Comparison of ENCODE assay signal across 17 mouse cellular contexts in the genomic region with DNA sequence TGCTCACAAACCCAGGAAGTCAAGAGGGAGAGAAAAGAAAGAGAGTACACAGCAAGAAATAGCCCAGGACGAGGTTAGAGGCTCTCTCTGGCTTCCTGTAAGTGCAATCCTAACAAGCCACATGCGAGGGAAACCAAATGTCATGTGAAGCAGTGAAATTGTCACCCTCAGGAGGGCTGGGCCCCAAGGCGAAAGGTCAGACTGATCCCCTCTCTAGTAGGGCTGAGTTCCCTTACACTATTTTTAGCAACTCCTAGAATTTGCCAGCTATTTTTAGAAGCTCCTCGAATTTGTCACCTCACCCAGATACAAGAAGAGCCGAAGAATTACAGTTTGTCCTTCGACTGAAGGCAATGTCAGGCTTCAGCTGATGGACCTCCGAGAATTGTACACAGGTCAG.
DNase-seq lines count a peak whose midpoint lies in the region; ATAC-seq lines count a peak whose summit lies in the region.
"Had no signal": no experiment of that assay in that cellular context is flagged by ENCODE, and none has a peak within 500 bp of the region (broad histone marks: within the 10 kb centered on the region; RNA-seq: fewer than 3 reads in every experiment).

No protein-coding gene starts in this region.

- peak; percentile 26 for DNase-seq in gastrocnemius, adult 18-20 months (ENCODE audit: low spot score)
- no peak for DNase-seq in gastrocnemius, postnatal 25 days
- DNase-seq in lung, postnatal 25 days (ENCODE audit: low spot score), result peak; percentile 1
- no peak for DNase-seq in lung, postnatal 10 days
- peak; percentile 70 for DNase-seq in skeletal muscle tissue, adult 2 months (ENCODE audit: low read depth, low spot score)
- no peak for DNase-seq in kidney, adult 8-10 months
- DNase-seq in kidney, adult 18-20 months, result no peak
- DNase-seq: cerebellum, adult 8-10 months; retina, postnatal 1 day; thymus, adult 2 months had no signal

- no peaks in the 10 kb centered on the region for H3K36me3 ChIP-seq in heart, embryonic 14.5 days (ENCODE audit: control insufficient read depth, insufficient read depth, low read length)
- H3K36me3 ChIP-seq: embryonic facial prominence, embryonic 10.5 days; forebrain, embryonic 12.5 days; hindbrain, embryonic 13.5 days; limb, embryonic 13.5 days had no signal

- H3K4me2 ChIP-seq in heart, embryonic 14.5 days (ENCODE audit: low read length), result no peak overlapping the region
- H3K4me2 ChIP-seq: forebrain, embryonic 12.5 days; hindbrain, embryonic 13.5 days; limb, embryonic 13.5 days had no signal

- H3K9me3 ChIP-seq in heart, embryonic 14.5 days (ENCODE audit: control insufficient read depth, low read length), result no peaks in the 10 kb centered on the region
- H3K9me3 ChIP-seq: embryonic facial prominence, embryonic 10.5 days; forebrain, embryonic 12.5 days; hindbrain, embryonic 13.5 days; limb, embryonic 13.5 days had no signal

- 22% methylated on average over 7 of the region's 7 CpGs for WGBS in heart, embryonic 14.5 days

- no peak overlapping the region for H3K4me3 ChIP-seq in heart, embryonic 14.5 days (ENCODE audit: control insufficient read depth in 1 of 2, insufficient read depth in 1 of 2, low read depth in 1 of 2, low read length in 2 of 2)
- H3K4me3 ChIP-seq: embryonic facial prominence, embryonic 10.5 days; forebrain, embryonic 12.5 days; hindbrain, embryonic 13.5 days; limb, embryonic 13.5 days had no signal

- no peak for ATAC-seq in heart, embryonic 14.5 days (ENCODE audit: insufficient number of reproducible peaks, insufficient read depth, low FRiP score, low read depth)
- ATAC-seq: midbrain, embryonic 16.5 days had no signal

- H3K27ac ChIP-seq in heart, embryonic 14.5 days (replicated peaks in 1 of 2; ENCODE audit: control insufficient read depth in 1 of 2, insufficient read depth in 1 of 2, low read depth in 2 of 2, low read length in 2 of 2), result peak overlapping the region; percentile 7 to 53; a peak in 1 of 4 replicates
- H3K27ac ChIP-seq: embryonic facial prominence, embryonic 10.5 days; forebrain, embryonic 12.5 days; hindbrain, embryonic 13.5 days; limb, embryonic 13.5 days; liver, embryonic 14.5 days had no signal

- no peak overlapping the region for H3K9ac ChIP-seq in heart, embryonic 14.5 days (ENCODE audit: low read length)
- H3K9ac ChIP-seq: forebrain, embryonic 12.5 days; hindbrain, embryonic 13.5 days; limb, embryonic 13.5 days; liver, embryonic 14.5 days had no signal

- H3K27me3 ChIP-seq in heart, embryonic 14.5 days (ENCODE audit: control insufficient read depth, insufficient read depth, low read length), result no peaks in the 10 kb centered on the region
- H3K27me3 ChIP-seq: forebrain, embryonic 12.5 days; hindbrain, embryonic 13.5 days had no signal

- H3K4me1 ChIP-seq in heart, embryonic 14.5 days (ENCODE audit: control insufficient read depth in 2 of 2, insufficient read depth in 2 of 2, low read length in 2 of 2), result peaks cover 26 to 29% of the 10 kb centered on the region in 2 experiments
- H3K4me1 ChIP-seq: forebrain, embryonic 12.5 days; hindbrain, embryonic 13.5 days had no signal

Comparison
In these comparisons a context has a peak if more than half of its experiments do, and no peak if none do; other contexts are left out.
1. DNase-seq: peak in gastrocnemius, adult 18-20 months (single experiment), lung, postnatal 25 days (single experiment) and skeletal muscle tissue, adult 2 months (single experiment); none in gastrocnemius, postnatal 25 days (single experiment), lung, postnatal 10 days (single experiment), kidney, adult 8-10 months (0 of 2) and kidney, adult 18-20 months (single experiment).